Mouse (Mus musculus) lung, adult 2 months (tissue): ENCODE data around the gene Eri2. TPM values are rescaled to one million over a fixed set of nuclear protein-coding genes. Genes with fewer than 3 reads are reported as not detected.

Experiments used
- DNase-seq: peaks from one replicate; pipeline ENCODE4 v3.0.0; 2022
- H3K4me1 ChIP-seq: fragments of 200-500 bp; 2 replicates; pipeline ENCODE4 v1.6.1; 2011; ENCODE audit warnings: low read length; ENCODE audit not compliant: control insufficient read depth, insufficient read depth
- H3K4me3 ChIP-seq: fragments of 200-500 bp; replicated peaks from 2 replicates; pipeline ENCODE3; 2011; ENCODE audit warnings: low read depth, mild to moderate bottlenecking, control low read depth, low read length; ENCODE audit errors: extremely low read depth
- CTCF ChIP-seq: fragments of 200-500 bp; IDR thresholded peaks from 2 replicates; pipeline ENCODE4 v1.5.1; 2011; ENCODE audit warnings: mild to moderate bottlenecking, low read length, control low read depth; ENCODE audit not compliant: insufficient read depth
- POLR2A ChIP-seq: fragments of 200-500 bp; IDR thresholded peaks from 2 replicates; pipeline ENCODE4 v1.6.1; 2011; ENCODE audit warnings: low read depth, mild to moderate bottlenecking, control low read depth, low read length, borderline replicate concordance; ENCODE audit errors: extremely low read depth
- WGBS: fragments of 180-500 bp; shearing (Covaris S2); methylation state at CpG from one replicate; pipeline ENCODE4 v1.1.7; 2018; 5-methylcytosine and 5-hydroxymethylcytosine counted together
- polyA plus RNA-seq: library from polyadenylated mRNA; depleted of rRNA; stranded (reverse); fragments of >200 nt; gene quantifications from 2 replicates; pipeline ENCODE4 v1.2.3, GENCODE M21; 2012; rRNA removed

Gene Eri2
- polyA plus RNA-seq = 0.76 and 1.2 TPM in 2 replicates

DNA sequence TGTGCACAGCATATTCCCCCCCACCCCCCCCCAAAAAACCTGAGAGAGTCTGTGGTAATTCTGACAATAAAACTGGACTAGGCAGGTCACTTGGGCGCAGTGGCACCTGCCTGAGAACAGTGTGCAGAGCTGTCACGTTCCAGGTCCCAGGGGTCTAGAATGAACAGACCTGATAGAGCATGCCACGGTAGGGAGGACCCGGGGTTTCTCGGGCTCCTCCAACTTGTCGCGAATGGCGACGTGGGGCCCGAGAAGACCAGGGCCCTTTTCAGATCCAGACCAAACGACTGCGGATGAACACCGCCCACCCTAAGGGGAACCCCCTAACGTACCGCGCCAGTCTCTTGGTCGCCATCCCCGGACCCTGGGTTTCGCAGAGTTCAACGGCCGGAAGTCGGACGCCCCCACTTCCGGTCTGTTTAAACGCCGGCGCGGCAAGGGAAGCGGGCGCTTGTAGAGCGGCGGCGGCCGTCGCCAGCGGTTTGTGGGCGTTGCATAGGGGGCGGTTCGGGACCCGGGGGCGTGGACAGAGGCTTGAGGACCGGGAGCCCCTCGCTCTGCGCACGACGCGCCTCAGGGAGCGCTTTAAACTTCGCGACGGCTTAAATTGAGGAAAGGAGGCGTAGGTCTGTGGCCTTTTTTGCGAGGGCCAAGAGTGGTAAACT, at the start of gene Eri2, which contains the start of gene Rexo5:
TSS of gene Eri2 (minus strand) at position 473 of the 665 bp plus-strand sequence.
TSS of gene Rexo5 (plus strand) at position 421 of the 665 bp plus-strand sequence.
- under 1% methylated on average over 53 of the region's 53 CpGs for WGBS
- DNase-seq = peak; percentile 81
- H3K4me1 ChIP-seq = no peaks in the 10 kb centered on the region
- TF ChIP-seq POLR2A (peak; percentile 6; the same call in 1 of the 2 replicates), CTCF (no peak)
- peak within 1 kb of the TSS; percentile 92 for H3K4me3 ChIP-seq

DNA sequence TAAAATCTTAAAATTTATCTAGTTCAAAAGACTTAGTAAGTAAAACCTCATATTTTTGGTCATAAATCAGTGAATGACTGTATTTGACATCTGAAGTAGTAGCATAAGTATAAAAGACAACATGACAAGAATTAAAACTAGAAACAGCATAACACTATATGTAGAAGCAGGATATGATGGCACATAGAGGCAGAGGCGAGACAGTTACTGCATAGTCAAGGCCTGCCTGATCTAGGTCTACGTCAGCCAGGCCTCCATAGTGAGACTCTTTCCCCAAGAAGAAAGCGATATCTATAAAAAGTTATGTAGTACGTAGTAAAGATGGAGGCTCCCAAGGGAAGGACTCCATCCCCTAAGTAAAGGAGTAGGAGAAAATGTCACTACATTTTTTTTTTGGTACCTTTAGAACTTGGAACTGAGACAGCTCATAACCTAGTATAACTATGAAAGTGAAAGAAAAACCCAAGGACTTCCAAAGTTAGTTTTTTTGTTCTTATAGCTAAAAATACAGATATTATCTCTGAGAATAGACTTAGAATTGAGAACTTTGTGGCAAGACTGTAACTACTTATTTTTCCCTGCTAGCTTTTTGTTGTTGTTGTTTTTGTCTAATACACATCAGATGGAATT, 48.1 kb upstream of the Eri2 start:
- Histone ChIP-seq H3K4me3 (no peak overlapping the region), H3K4me1 (no peaks in the 10 kb centered on the region)
- DNase-seq = no peak
- WGBS = 95% methylated on average over 4 of the region's 4 CpGs
- TF ChIP-seq POLR2A = no peak
- TF ChIP-seq CTCF = no peak

DNA sequence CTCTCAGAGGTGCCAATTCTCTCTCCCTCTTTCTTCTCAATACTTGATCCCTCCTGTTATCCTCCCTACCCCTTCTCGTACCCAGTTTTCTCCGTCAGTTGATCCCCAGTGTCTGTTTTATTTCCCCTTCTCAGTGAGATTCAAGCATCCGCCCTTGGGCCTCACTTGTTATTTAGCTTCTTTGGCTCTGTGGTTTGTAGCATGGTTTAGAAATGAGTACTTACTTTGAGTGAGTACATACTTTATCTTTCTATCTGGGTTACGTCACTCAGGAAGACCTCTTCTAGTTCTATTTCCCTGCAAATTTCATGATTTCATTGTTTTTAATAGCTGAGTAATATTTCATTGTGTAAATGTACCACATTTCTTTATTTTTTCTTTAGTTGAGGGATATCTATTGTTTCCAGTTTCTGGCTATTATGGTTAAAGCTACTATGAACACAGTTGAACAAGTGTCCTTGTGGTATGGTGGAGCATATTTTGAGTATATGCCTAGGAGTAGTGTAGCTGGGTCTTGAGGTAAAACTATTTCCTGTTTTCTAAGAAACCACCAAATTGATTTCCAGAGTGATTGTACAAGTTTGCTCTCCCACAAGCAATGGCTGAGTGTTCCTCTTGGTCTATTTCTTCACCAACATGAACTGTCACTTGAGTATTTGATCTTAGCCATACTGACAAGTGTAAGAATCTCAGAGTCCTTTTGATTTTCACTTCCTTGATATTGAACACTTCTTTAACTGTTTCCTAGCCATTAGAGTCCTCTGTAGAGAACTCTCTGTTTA, 42.3 kb upstream of the Eri2 start:
- TF ChIP-seq CTCF = no peak
- no peak for TF ChIP-seq POLR2A
- no peak for DNase-seq
- no peak overlapping the region for H3K4me3 ChIP-seq
- H3K4me1 ChIP-seq = no peaks in the 10 kb centered on the region
- WGBS = 86% methylated on average over 4 of the region's 4 CpGs

DNA sequence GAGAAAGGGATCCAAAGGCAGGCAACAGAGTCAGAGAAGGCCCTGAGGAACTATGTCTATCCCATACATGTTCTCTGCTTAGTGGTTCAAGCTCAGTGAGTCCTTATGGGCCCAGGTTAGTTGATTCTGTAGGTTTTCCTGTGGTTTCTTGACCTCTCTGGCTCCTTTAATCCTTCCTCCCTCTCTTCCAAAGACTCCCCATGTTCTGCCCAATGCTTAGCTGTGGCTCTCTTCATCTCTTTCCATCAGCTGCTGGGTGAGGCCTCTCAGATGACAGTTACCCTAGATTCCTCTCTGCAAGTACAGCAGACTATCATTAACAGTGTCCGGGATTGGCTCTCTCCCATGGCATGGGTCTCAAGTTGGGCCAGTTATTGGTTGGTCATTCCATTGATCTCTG, 41.5 kb upstream of the Eri2 start:
- 100% methylated on average over 1 of the region's 1 CpGs for WGBS
- DNase-seq = no peak
- no peaks in the 10 kb centered on the region for H3K4me1 ChIP-seq
- TF ChIP-seq POLR2A (no peak), CTCF (no peak)
- H3K4me3 ChIP-seq = no peak overlapping the region

DNA sequence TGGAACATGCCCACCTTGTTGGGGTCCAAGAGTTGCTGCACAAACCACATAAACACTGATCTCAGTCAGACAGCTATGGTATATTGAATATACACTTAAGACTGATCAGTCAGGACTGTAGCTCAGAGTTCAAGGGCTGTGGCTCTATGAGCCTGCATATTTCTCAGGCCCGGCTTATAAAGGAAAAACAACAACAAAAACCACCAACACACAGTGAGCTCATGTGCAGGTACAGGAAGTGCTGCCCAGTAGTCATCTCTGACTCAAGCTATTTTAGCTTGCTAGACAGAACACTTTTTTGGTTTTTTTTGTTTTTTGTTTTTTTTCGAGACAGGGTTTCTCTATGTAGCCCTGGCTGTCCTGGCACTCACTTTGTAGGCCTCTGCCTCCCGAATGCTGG, 14.9 kb upstream of the Eri2 start:
- no peak for DNase-seq
- H3K4me1 ChIP-seq = no peaks in the 10 kb centered on the region
- no peak overlapping the region for H3K4me3 ChIP-seq
- no peak for TF ChIP-seq CTCF
- no peak for TF ChIP-seq POLR2A
- 89% methylated on average over 3 of the region's 3 CpGs for WGBS

DNA sequence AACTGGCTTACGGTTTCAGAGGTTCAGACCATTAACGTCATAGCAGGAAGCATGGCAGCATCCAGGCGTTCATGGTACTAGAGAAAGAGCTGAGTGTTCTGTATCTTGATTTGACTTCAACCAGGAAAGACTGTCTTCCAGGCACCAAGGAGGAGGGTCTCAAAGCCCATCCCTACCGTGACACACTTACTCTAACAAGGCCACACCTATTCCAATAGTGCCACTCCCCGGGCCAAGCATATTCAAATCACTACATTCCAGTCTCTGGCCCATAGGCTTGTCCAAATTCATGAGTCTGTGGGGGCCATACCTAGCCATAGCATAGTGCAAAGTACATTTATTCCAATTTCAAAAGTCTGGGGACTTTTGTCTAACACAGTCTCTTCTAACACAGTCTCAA, 13.5 kb upstream of the Eri2 start:
- Histone ChIP-seq H3K4me3 (no peak overlapping the region), H3K4me1 (no peaks in the 10 kb centered on the region)
- DNase-seq = no peak
- 90% methylated on average over 5 of the region's 5 CpGs for WGBS
- TF ChIP-seq POLR2A (no peak), CTCF (no peak)

DNA sequence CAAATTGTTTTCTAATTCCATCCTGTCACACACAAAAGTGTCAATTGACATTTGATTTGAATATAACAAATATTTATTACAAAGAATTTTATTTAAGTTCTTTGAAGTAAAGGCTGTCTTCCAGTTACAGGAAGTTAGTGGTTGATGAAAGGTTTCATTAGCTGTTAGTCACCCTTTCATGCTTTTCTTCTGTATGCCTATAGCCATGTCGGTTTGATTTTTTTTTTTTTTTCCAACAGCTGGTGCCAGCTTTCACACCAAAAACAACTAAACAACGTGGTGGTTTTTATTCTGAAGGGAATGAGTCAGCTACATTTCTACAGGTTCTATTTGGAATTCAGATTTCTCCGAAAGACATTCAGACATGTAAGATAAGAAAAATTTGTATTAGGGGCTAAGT, 7.1 kb upstream of the Eri2 start:
- H3K4me3 ChIP-seq = no peak overlapping the region
- no peak for DNase-seq
- WGBS = 59% methylated on average over 3 of the region's 3 CpGs
- no peak for TF ChIP-seq POLR2A
- TF ChIP-seq CTCF = no peak
- H3K4me1 ChIP-seq = no peaks in the 10 kb centered on the region

DNA sequence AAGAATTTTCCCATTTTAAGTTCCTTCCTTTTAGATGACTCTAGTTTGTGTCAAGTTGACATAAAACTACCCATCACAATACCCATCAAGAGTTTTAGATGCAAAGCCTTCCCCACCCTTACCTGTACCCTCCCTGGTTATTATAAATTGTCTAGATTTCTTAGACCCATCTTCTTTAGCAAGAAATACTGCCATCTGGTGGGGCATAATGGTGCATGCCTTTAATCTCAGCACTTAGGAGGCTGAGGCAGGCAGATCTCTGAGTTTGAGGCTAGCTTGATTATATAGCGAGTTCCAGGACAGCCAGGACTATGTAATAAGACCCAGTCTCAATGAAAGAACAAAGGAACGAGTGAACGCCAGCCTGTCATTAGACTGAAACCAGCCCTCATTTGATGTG, 6.6 kb upstream of the Eri2 start:
- no peak for DNase-seq
- TF ChIP-seq POLR2A = no peak
- Histone ChIP-seq H3K4me1 (no peaks in the 10 kb centered on the region), H3K4me3 (no peak overlapping the region)
- WGBS = 93% methylated on average over 3 of the region's 3 CpGs

DNA sequence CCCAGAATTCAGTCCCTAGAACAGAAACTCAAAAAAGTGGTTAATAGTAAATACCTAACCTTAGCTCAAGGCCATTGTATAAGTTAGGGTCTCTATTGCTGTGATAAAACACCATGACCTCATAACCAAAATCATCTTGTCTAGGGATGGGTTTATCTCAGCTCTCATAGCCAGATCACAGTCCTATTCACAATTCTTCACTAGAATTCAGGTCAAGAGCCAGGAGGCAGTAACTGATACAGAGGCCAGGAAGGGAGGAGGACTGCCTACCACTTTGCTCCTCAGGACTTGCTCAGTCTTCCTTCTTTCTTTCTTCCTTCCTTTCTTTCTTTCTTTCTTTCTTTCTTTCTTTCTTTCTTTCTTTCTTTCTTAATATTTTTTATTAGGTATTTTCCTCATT, 1.5 kb upstream of the Eri2 start:
- Histone ChIP-seq H3K4me3 (no peak overlapping the region), H3K4me1 (no peaks in the 10 kb centered on the region)
- no peak for TF ChIP-seq POLR2A
- TF ChIP-seq CTCF = no peak
- no peak for DNase-seq
